Mouse (Mus musculus): ENCODE measurements at regions not wholly inside any gene's neighbourhood (a gene's known extent, or its start where the extent isn't known, plus 50 kb on each side); places are given as distances from the start of the nearest gene placed in this dataset.

GRCm38 (mm10) chr5:118316310-118317017, 71.4 kb downstream of the 2410131K14Rik start:
- no peak for DNase-seq

DNA sequence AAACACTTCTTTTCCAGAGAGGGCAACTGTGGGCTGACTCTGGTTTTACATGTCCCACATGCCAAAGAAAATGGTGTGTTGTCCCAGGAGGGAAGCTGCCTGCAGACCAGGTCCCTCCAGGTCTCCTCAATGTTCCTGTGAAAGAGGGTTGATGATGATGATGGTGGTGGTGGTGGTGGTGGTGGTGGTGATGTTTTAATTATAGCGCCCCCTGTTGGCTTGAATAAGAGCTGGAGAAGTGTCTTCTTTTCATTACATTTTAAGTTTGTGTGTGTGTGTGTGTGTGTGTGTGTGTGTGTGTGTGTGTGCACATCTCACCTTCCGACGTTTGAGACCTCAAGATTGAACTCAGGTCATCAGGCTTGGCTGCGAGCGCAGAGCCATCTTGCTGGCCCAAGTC, 73.0 kb downstream of the 2410131K14Rik start:
- DNase-seq, result no peak

GRCm38 (mm10) chr5:118318883-118319282, 73.9 kb downstream of the 2410131K14Rik start:
- no peak for DNase-seq

- DNase-seq, result no peak
Observed at GRCm38 (mm10) chr5:118321719-118322455, 76.9 kb downstream of the 2410131K14Rik start.

- no peak for DNase-seq
Observed at GRCm38 (mm10) chr5:118323151-118323550, 78.1 kb downstream of the 2410131K14Rik start.

DNA sequence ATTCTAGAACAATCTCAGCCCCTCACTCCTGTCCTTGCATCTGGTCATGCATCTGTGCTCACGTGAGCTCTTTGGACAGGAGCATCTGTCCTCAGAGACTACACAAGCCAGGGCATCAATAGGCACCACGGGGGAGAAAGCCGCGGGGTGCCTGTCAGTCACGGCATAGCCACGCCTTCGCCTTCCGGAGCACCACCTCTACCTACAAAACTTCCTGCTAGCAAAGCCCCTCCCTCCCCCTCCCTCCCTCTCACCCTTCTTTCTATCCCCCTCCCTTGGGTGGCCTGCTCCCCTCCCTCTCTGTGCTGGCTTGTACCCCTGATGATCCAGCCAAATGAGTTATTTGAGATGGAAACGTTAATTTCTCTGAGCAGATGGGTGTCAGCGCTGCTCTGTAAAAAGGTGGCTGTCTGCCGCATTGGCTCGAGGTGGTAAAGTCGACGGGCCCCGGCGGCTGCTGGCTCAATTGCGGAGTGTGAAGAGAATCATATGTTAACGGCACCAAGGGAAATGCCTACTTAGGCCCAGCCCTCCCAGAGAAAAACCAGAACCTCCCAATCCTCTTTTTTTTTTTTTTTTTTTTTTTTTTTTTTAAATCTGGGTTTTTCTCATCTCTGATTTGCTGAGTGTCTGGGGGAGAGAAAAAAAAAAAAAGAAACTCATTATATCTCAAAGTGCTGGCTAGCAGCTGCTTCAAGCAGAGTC, 82.0 kb downstream of the 2410131K14Rik start:
- DNase-seq, result peak in 1 of 2 experiments; percentile 42

DNA sequence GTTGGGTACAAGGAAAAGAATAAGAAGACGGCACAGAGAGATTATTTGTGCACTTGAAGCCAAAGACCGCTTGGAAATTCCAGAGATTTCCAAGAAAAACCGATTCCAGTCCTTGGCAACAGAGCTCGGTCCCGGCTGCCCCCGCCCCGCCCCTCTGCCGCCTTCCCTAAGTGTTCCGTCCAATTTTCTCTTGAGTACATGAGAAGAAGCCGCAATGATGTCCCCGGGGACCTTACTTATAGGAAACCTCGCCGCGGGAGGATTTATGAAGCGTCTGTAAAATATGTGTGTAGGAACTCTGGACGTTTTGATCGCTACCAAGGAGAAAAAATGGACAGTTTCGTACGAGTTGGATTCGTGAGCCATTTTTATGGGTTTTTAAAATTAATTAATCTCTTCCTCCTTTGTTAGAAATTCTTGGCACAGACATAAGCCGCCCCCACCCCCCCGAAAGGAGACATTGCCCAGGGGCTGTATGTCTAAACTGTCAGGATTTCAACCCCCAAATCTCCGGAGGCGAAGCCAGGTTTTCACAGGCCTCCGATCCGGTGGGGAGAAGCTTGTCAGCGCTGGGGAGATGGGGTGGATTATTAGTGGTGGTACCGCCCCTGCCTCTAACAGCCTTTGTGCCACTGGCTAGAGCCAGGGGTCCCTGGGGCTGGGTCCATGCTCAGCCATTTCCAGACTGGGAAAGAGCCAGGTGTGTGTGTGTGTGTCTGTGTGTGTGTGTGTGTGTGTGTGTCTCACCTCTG, 83.1 kb downstream of the 2410131K14Rik start:
- DNase-seq, result peak; percentile 38 to 63

DNA sequence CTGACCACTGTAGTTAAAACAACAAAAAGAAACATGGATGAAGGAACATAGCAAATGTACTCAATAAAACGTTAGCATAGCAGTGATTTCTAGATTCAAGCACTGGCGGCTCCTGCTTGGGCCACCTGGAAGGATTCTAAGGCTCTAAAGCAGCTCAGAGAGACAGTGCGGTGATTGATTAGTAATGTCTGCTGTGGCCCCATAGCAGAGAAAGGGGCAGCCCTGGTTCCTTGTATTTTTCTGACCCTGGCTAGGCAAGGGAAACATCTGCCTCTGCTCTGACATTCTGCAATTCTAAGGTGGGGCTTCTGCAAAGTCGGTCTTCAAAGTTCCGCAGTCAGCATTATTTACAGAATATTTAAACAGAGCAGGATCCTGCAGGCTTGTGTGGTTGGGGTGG, 84.1 kb downstream of the 2410131K14Rik start:
- DNase-seq, result no peak

DNA sequence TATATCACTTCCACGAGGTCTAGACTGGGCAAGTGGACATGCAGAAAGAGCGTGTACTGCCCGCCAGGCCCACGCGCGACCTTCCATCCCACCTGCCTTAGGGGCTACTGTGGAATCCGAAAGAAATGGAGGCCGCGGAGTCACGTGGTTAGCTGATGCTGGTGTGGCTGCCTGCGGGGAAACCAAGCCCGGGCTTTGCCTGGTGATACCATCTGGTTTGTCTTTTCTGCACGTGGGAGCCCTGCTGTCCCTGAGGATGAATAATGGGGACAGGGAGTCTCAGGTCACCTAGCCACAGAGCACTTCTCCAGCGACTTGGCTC, 86.2 kb downstream of the 2410131K14Rik start:
- DNase-seq, result peak in 1 of 2 experiments; percentile 32

GRCm38 (mm10) chr5:118331608-118332394, 86.8 kb downstream of the 2410131K14Rik start:
- peak; percentile 80 to 84 for DNase-seq

DNA sequence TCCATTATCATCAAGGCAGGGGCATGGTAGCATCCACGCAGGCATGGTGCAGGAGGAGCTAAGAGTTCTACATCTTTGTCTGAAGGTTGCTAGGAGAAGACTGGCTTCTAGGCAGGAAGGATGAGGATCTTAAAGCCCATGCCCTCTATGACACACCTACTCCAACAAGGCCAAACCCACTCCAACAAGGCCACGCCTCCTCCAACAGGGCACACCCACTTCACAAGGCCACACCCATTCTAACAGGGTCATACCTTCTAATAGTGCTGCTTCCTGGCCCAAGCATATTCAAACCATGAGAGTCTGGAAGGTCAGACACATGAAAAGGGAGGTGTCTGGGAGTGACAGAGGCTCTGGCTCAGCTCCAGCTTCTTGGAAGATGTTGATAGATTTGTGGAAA, 89.0 kb downstream of the 2410131K14Rik start:
- no peak for DNase-seq

- DNase-seq, result no peak
Observed at GRCm38 (mm10) chr5:118338186-118338585, 93.2 kb downstream of the 2410131K14Rik start.

- peak; percentile 82 to 93 for DNase-seq
Observed at GRCm38 (mm10) chr5:118339676-118340661, 94.9 kb downstream of the 2410131K14Rik start.

DNA sequence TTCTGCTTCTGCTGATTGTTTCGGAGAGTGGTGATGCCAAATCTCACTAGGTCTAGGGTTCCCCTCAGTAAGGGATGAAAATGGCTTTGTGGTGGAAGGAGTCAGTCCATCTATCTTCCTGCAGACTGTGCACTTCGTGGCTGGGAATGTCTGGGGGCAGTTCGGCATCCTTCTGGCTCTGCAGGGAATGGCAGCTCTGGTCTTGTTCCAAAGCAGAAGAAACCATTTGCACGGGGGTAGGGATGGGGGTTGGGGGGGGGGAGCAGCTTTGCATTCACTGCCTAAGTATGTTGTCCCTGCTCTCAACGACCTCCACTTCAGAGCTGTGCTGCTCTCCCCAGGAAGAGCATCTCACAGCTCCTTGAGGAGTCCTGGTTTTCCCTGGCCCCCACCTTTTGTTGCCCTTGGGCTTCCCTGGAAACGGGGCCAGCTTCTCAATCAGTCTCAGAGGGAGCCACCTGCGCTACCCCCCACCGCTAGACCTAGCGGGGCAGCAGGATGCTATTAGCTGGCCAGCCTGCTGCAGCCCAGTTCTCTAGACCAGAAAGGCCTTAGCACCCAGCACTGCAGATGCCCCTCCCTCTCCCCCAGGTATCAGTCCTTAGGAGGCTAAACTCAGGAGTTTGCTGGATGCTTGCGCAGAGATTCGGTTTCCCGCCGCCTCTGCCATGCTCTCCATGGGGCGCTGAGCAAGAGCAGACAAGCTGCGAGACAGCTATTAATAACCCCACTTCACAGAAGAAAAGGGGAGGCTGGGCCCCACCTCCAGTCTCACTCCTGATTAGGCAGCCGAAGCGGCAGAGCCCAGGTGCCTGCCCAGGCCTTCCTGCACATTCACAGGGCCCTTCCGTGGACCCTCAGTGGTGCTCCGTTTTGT, 98.7 kb downstream of the 2410131K14Rik start:
- no peak for DNase-seq

- DNase-seq, result no peak
Observed at GRCm38 (mm10) chr5:118345226-118345625, 100.2 kb downstream of the 2410131K14Rik start.

DNA sequence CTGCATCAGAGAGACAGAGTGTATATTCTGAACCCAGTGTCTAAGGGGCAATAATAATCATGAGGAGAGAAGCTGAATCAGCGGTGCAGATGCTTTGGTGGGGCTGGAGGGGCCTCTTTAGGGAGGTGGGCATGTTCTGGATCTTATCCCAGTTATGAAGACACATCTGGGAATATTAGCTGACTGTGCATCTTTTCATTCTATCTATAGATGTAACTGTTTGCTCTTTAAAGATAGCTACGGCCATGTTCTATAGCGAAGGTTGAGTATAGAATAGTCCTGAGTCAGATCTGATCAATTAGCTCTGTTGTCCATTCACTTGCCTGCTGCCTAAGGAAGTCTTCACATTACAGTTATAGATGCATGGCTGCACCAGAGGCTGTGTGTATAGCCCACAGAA, 104.0 kb downstream of the 2410131K14Rik start:
- DNase-seq, result no peak

DNA sequence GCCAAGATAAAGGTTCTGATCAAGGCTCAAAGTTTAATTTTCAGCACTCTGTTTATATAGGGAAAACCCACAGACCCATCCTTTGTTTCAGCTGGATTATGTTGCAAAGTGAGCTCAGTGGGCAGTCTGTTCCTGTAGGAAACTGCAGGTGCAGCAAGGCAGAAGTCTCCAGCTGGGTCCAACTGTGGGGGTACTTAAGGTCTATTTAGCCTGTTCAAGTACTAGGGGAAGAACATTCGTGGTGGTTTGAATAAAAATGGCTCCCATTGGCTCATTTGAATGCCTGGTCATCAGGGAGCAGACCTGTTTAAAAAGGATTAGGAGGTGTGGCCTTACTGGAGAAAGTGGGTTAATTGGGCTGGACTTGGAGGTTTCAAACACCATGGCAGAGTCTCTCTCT, 106.3 kb downstream of the 2410131K14Rik start:
- DNase-seq, result no peak

DNA sequence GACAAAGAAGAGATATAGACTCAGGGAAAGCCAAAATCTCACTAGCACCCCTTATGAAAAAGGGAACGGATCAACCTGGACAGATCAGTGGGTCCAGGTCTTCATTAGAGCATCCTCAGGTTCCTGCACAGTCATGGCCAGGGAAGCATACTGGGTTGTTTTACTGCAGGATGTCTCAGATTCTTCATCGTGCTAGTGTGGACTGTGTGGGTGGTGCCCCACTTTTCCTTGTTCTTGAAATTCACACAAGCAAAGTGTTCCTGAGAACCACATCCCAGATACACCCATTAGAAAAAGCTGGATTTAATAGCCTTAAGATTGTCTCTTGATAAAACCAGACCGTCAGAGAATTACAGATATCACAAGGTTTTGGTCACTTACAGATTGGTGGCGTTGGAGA, 107.1 kb downstream of the 2410131K14Rik start:
- no peak for DNase-seq

- DNase-seq, result no peak
Observed at GRCm38 (mm10) chr5:118353061-118353460, 108.0 kb downstream of the 2410131K14Rik start.

GRCm38 (mm10) chr5:118353689-118354088, 108.7 kb downstream of the 2410131K14Rik start:
- no peak for DNase-seq
